Mouse (Mus musculus) heart, embryonic 11.5 days (tissue): ENCODE measurements around the gene Pbx1. TPM values are rescaled to one million over a fixed set of nuclear protein-coding genes. Genes with fewer than 3 reads are reported as not detected.

Source experiments
- ATAC-seq: fragments of 200-750 bp; cut with Nextera tagmentation; replicated peaks from 2 replicates; pipeline ENCODE4 v1.8.0; 2017; ENCODE audit warnings: moderate library complexity; ENCODE audit not compliant: insufficient number of reproducible peaks, low FRiP score, low TSS enrichment
- H3K27ac ChIP-seq: fragments of 300-500 bp; sonication (generic); 2 replicates; pipeline ENCODE4 v1.5.1; 2014; ENCODE audit warnings: mild to moderate bottlenecking, low read depth, low read length
- H3K27me3 ChIP-seq: fragments of 300-500 bp; sonication (generic); 2 replicates; pipeline ENCODE4 v1.6.1; 2014; ENCODE audit warnings: mild to moderate bottlenecking, low read length, mixed read lengths; ENCODE audit not compliant: control insufficient read depth, insufficient read depth
- H3K36me3 ChIP-seq: fragments of 300-500 bp; sonication (generic); 2 replicates; pipeline ENCODE4 v1.6.1; 2014; ENCODE audit warnings: mild to moderate bottlenecking, low read length, moderate library complexity, mixed read lengths; ENCODE audit not compliant: control insufficient read depth, insufficient read depth
- H3K4me1 ChIP-seq: fragments of 300-500 bp; sonication (generic); 2 replicates; pipeline ENCODE4 v1.6.1; 2014; ENCODE audit warnings: low read length; ENCODE audit not compliant: control insufficient read depth, insufficient read depth
- H3K4me2 ChIP-seq: fragments of 300-500 bp; sonication (generic); 2 replicates; pipeline ENCODE4 v1.6.1; 2014; ENCODE audit warnings: mild to moderate bottlenecking, moderate library complexity
- H3K4me3 ChIP-seq: fragments of 300-500 bp; sonication (generic); 2 replicates; pipeline ENCODE4 v1.5.1; 2014; ENCODE audit warnings: low read depth, low read length
- H3K9ac ChIP-seq: fragments of 300-500 bp; sonication (generic); 2 replicates; pipeline ENCODE4 v1.6.1; 2014; ENCODE audit warnings: mild to moderate bottlenecking, low read depth, low read length, moderate library complexity
- H3K9me3 ChIP-seq: fragments of 300-500 bp; sonication (generic); replicated peaks from 2 replicates; pipeline ENCODE4 v1.6.1; 2016; ENCODE audit warnings: low read length; ENCODE audit not compliant: control insufficient read depth
- WGBS: fragments of 180-500 bp; shearing (Covaris S2); extraction: QIAGEN DNeasy Blood & Tissue Kit; methylation state at CpG from one replicate; pipeline ENCODE4 v1.1.7; 2014; ENCODE audit not compliant: insufficient replicate concordance; 5-methylcytosine and 5-hydroxymethylcytosine counted together
- polyA plus RNA-seq: library from polyadenylated mRNA; unstranded; fragments of >200 nt; fragmentation: Nextera tagmentation; extraction: Ambion mirVana; gene quantifications from 2 replicates; pipeline ENCODE4 v1.2.1, GENCODE M21; 2014

Gene Pbx1
- polyA plus RNA-seq, 1 experiment from 2014 or later: 33.5 TPM

- Histone ChIP-seq H3K4me2 (no peak overlapping the region), H3K36me3 (no peaks in the 10 kb centered on the region), H3K9me3 (no peaks in the 10 kb centered on the region), H3K4me1 (peaks cover 36% of the 10 kb centered on the region), H3K27me3 (no peaks in the 10 kb centered on the region), H3K27ac (peak overlapping the region; percentile 75; the same call in 1 of the 2 replicates), H3K4me3 (no peak overlapping the region), H3K9ac (no peak overlapping the region)
- peak; percentile 71 for ATAC-seq
- WGBS: 53% methylated on average over 14 of the region's 14 CpGs
These were observed 124.5 kb downstream of the Pbx1 start for GRCm38 (mm10) chr1:168307275-168308182.

DNA sequence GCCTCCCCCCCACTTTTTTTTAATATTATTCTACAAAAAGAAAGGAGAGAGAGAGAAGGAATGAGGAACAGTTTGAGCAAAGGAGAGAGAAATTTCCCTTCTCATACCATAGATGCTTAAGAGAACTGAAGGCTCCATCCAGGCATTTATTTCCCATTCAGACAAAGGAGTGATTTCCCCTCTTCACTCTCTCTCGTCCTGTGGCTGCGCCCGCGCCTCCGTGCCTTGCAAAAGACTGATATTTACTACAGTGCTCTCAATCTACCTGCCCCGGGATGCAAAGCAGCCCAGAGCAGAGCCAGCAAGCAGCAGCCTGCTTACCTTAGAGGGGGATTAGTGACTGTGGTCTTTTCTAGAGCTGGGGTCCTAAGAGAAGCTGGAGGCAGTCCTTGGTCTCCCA is 131.6 kb downstream of the Pbx1 start:
- WGBS: 79% methylated on average over 6 of the region's 6 CpGs

GRCm38 (mm10) chr1:168299928-168300365 is 132.1 kb downstream of the Pbx1 start:
- Histone ChIP-seq H3K9me3 (no peaks in the 10 kb centered on the region), H3K36me3 (no peaks in the 10 kb centered on the region; the same call in 1 of the 2 replicates), H3K4me3 (no peak overlapping the region), H3K27ac (no peak overlapping the region), H3K4me1 (peaks cover 32% of the 10 kb centered on the region), H3K27me3 (no peaks in the 10 kb centered on the region), H3K9ac (no peak overlapping the region), H3K4me2 (no peak overlapping the region)
- ATAC-seq: no peak
- WGBS: 77% methylated on average over 12 of the region's 12 CpGs

More for the DNA sequence above, 131.6 kb downstream of the Pbx1 start:
- Histone ChIP-seq H3K4me3 (no peak overlapping the region), H3K4me1 (peaks cover 32% of the 10 kb centered on the region), H3K9ac (no peak overlapping the region), H3K36me3 (no peaks in the 10 kb centered on the region; the same call in 1 of the 2 replicates), H3K27me3 (no peaks in the 10 kb centered on the region), H3K4me2 (no peak overlapping the region), H3K27ac (0 out of 2 replicates have a peak overlapping the region, but pooled peaks have one; percentile 0), H3K9me3 (no peaks in the 10 kb centered on the region)
- no peak for ATAC-seq

DNA sequence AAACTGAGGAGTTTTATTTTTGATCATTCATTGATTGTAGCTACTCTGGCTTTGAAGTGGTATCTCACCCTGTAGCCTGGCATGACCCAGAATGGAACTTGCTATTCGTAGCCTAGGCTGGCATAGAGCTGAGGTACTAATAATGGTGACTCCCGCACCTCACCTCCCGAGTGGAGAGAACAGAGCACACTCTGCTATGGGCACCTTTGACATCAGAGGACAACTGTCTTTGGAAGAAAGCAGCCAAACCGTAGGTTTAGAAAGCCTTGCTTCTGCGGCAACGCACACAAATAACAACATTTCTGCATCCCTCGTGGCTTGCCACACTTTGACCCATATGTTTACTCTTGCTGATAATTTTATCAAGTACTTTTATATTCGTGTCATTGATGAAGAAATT is 132.9 kb downstream of the Pbx1 start:
- WGBS: 77% methylated on average over 8 of the region's 8 CpGs
- Histone ChIP-seq H3K9me3 (no peaks in the 10 kb centered on the region), H3K36me3 (no peaks in the 10 kb centered on the region; the same call in 1 of the 2 replicates), H3K4me2 (no peak overlapping the region), H3K27me3 (no peaks in the 10 kb centered on the region), H3K27ac (no peak overlapping the region), H3K4me3 (no peak overlapping the region), H3K4me1 (peaks cover 32% of the 10 kb centered on the region), H3K9ac (no peak overlapping the region)
- no peak for ATAC-seq

GRCm38 (mm10) chr1:168296290-168296689 is 135.8 kb downstream of the Pbx1 start:
- Histone ChIP-seq H3K36me3 (no peaks in the 10 kb centered on the region; the same call in 1 of the 2 replicates), H3K9ac (no peak overlapping the region), H3K4me2 (no peak overlapping the region), H3K4me1 (peaks cover 37% of the 10 kb centered on the region), H3K9me3 (no peaks in the 10 kb centered on the region), H3K27ac (no peak overlapping the region), H3K4me3 (no peak overlapping the region), H3K27me3 (no peaks in the 10 kb centered on the region)
- no peak for ATAC-seq
- 75% methylated on average over 2 of the region's 2 CpGs for WGBS

DNA sequence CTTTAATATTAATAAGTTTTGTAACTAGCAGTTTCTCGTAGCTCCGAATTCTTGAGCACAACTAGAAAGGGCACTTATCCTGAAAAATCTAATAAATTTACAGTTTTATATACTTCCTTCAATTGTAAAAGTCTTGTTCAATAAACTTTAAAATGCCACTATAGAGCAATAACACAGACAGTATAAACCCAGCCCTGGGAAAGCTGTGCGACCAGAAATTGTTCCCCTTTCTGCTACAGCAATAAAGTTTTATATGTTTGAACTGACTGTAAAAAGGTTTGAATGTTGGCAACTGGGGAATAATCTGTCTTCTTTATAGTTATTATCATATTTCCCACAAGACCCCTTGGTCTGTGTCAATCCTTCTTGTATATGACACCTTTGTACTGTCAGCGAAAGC is 136.3 kb downstream of the Pbx1 start:
- no peak overlapping the region for H3K4me2 ChIP-seq
- H3K27me3 ChIP-seq: no peaks in the 10 kb centered on the region
- H3K9me3 ChIP-seq: no peaks in the 10 kb centered on the region
- peaks cover 37% of the 10 kb centered on the region for H3K4me1 ChIP-seq
- H3K27ac ChIP-seq: no peak overlapping the region
- ATAC-seq: no peak
- no peak overlapping the region for H3K4me3 ChIP-seq
- 92% methylated on average over 4 of the region's 4 CpGs for WGBS
- H3K9ac ChIP-seq: no peak overlapping the region
- H3K36me3 ChIP-seq: no peaks in the 10 kb centered on the region; the same call in 1 of the 2 replicates

GRCm38 (mm10) chr1:168293673-168294072 is 138.4 kb downstream of the Pbx1 start:
- no peaks in the 10 kb centered on the region; the same call in 1 of the 2 replicates for H3K36me3 ChIP-seq
- no peak overlapping the region for H3K4me2 ChIP-seq
- H3K4me3 ChIP-seq: no peak overlapping the region
- H3K9me3 ChIP-seq: no peaks in the 10 kb centered on the region
- peaks cover 44% of the 10 kb centered on the region for H3K4me1 ChIP-seq
- no peak overlapping the region for H3K9ac ChIP-seq
- no peaks in the 10 kb centered on the region for H3K27me3 ChIP-seq
- 89% methylated on average over 1 of the region's 1 CpGs for WGBS
- H3K27ac ChIP-seq: no peak overlapping the region
- ATAC-seq: no peak

DNA sequence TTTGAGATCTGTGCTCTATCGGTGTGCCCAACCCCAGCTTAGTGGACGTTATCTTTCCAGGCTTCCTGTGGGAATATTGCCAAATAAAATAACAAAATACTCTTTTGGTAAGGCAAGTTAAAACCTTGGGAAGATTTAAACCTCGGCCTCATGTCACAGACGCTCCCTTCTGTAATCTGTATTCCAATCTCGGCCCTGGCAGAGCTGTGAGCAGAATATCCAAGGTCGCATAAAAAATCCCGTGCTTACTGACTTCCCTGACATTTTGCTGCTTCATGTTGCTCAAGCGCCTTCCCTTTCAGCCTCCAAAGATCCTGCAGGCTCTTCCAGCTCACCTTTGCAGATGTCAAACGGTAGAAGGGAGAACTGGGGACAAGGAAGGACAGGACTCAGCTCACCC is 140.0 kb downstream of the Pbx1 start:
- Histone ChIP-seq H3K4me3 (no peak overlapping the region), H3K9ac (no peak overlapping the region), H3K36me3 (no peaks in the 10 kb centered on the region), H3K4me1 (peaks cover 59% of the 10 kb centered on the region), H3K9me3 (no peaks in the 10 kb centered on the region), H3K27me3 (no peaks in the 10 kb centered on the region), H3K27ac (no peak overlapping the region), H3K4me2 (no peak overlapping the region)
- WGBS: 61% methylated on average over 9 of the region's 9 CpGs
- no peak for ATAC-seq
